Mouse (Mus musculus) spleen, adult 2 months (tissue): Measurements from ENCODE around the gene Fndc3b. TPM values are rescaled to one million over a fixed set of nuclear protein-coding genes. Genes with fewer than 3 reads are reported as not detected.
A peak's percentile ranks its signal among the peaks of the same experiment; 100 is the strongest.

Experiments
- DNase-seq, 2 experiments: peaks; one replicate each; pipeline versions ENCODE4 v3.0.0 to v3.0.0-alpha.2; 2012 to 2021; ENCODE audit warnings: low spot score in 2 of 2, low read depth in 1 of 2
- H3K27ac ChIP-seq: fragments of 200-500 bp; 2 replicates; pipeline ENCODE4 v1.5.1; 2012; ENCODE audit warnings: low read length, inconsistent platforms; ENCODE audit not compliant: insufficient read depth
- H3K27me3 ChIP-seq: fragments of 200-500 bp; 2 replicates; pipeline ENCODE4 v1.6.1; 2012; ENCODE audit warnings: mild to moderate bottlenecking, moderate library complexity, low read length, inconsistent platforms; ENCODE audit not compliant: control insufficient read depth, insufficient read depth
- H3K36me3 ChIP-seq: fragments of 200-500 bp; 2 replicates; pipeline ENCODE4 v1.6.1; 2012; ENCODE audit warnings: mild to moderate bottlenecking, low read length, inconsistent platforms; ENCODE audit not compliant: control insufficient read depth, insufficient read depth
- H3K4me1 ChIP-seq: fragments of 200-500 bp; 2 replicates; pipeline ENCODE4 v1.6.1; 2011; ENCODE audit warnings: inconsistent platforms; ENCODE audit not compliant: control insufficient read depth, insufficient read depth, insufficient read length
- H3K4me3 ChIP-seq: fragments of 200-500 bp; 2 replicates; pipeline ENCODE4 v1.5.1; 2011; ENCODE audit warnings: mild to moderate bottlenecking, inconsistent platforms; ENCODE audit not compliant: insufficient read depth, insufficient read length; ENCODE audit errors: extremely low read depth
- CTCF ChIP-seq: fragments of 200-500 bp; IDR thresholded peaks from 2 replicates; pipeline ENCODE4 v1.5.1; 2011; ENCODE audit warnings: mild to moderate bottlenecking, inconsistent platforms; ENCODE audit not compliant: insufficient read depth, insufficient read length, insufficient replicate concordance; ENCODE audit errors: extremely low read depth
- POLR2A ChIP-seq: fragments of 200-500 bp; IDR thresholded peaks from 2 replicates; pipeline ENCODE4 v1.6.1; 2011; ENCODE audit warnings: low read depth, low read length, inconsistent platforms
- WGBS: fragments of 180-500 bp; shearing (Covaris S2); methylation state at CpG from one replicate; pipeline ENCODE4 v1.1.7; 2018; 5-methylcytosine and 5-hydroxymethylcytosine counted together
- polyA plus RNA-seq: library from polyadenylated mRNA; depleted of rRNA; stranded (reverse); fragments of >200 nt; gene quantifications from 2 replicates; pipeline ENCODE4 v1.2.3, GENCODE M21; 2012

Fndc3b gene
- polyA plus RNA-seq, 1 experiment = 3.8 TPM

DNA sequence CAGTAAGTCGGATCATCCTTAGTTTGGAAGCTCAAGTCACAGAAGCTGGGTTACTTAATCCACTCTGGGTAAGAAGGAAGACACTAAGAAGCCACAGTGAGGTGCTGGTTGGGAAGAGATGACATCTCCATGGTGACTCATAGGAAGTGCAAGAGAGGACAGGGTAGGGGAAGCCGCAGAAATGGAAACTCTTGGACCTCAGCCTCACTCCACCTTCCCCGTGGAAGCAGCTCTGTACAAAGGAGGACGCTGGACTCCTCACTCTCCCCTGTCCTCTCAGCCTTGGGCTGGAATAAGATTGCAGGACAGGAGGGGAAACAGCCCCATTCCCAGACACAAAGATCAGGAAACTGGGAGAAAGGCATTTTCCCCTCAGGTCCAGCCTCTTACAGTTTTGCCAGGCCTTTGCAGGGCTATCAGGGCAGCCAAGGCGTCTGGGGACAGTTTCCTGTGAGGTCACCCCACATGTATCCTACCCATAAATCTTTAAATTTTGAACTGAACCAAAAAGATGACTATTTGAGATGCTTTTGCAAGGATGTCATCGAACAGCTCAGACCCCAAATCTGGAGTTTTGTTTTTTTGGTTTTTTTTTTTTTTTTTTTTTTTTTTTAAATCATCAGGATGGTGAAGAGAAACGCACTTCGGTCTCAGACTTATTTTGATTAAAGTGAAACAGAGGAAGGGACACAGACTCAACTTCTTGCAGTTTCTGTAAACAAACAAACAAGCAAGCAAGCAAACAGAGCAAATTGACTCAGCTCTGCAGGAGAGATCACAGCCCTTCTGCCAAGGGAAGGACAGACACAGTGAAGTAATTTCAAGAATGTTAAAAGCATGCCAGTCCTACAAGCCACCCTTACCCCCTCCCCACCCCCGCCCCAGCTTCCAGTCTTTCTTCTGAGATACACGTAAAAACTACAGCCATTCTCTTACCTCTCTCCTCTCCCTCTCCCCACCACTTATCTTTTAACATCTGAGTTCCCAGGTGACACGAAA is 126.2 kb downstream of the Fndc3b start:
- no peak overlapping the region for H3K4me3 ChIP-seq
- DNase-seq = no peak
- no peak overlapping the region for H3K27ac ChIP-seq
- H3K36me3 ChIP-seq = no peaks in the 10 kb centered on the region
- H3K4me1 ChIP-seq = no peaks in the 10 kb centered on the region; the same call in 1 of the 2 replicates
- no peaks in the 10 kb centered on the region for H3K27me3 ChIP-seq
- 70% methylated on average over 11 of the region's 11 CpGs for WGBS
- TF ChIP-seq POLR2A = no peak
- TF ChIP-seq CTCF = no peak

DNA sequence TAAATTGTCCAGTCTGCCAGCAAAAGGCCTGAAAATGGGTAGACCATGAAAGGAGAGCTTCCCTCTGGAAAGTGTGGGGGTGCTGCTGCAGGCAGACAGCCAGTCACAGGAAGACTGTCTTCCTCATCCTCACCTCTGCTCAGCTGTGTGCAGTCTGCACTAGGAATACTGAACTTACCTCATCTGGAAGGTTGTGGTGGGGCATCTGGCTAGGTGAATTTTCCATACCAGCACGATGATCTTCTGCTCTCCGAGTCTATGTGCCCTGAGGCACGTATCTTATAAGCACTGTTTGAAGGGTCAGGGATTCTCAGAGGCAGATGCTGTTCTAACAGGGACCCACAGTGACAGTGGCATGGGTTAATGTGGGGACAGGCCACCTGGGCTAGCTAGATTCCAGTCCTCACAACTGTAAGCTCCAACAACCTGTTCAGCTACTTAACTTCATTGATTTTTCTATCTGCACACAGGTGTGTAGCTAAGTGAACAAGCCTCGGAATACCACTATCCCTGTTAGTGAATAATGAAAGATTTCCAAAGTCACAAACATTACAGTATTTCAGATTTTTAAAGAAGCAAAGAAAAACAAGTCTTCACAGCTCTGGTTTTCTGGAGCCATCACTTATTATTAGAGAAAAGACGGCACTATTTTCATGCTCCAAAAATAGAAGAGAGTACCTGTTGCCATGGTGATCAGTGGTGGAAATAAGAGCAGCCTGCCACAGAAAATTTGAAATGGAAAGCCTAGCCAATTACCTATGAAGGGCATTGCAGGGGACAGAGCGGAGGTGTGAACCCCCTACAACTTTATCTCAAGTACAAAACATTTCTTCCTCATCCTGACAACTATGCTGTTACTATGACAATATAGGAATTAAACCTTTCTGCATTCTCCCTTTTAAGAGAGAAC is 128.9 kb downstream of the Fndc3b start:
- TF ChIP-seq POLR2A (no peak), CTCF (no peak)
- WGBS = 87% methylated on average over 6 of the region's 6 CpGs

DNA sequence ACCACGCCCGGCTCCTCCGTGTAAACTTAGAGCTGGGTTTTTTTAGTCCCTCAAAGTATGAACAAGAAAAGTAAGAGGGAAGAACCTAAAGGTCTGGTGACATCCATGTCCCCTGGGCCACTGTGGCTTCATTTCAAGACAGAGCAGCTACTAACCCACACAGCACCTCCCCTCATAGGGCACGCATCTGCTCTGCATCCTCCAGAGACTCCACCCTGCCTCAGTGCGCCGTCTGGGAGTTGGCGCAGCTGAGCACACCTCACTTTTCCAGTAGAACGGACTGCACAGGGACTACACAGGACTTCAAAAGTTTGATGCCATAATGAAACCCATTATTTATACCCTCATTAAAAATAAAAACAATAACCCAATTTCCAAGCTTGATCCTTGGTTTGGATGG is 130.2 kb downstream of the Fndc3b start:
- Histone ChIP-seq H3K36me3 (no peaks in the 10 kb centered on the region), H3K27ac (no peak overlapping the region), H3K27me3 (no peaks in the 10 kb centered on the region), H3K4me3 (no peak overlapping the region), H3K4me1 (peaks cover 12% of the 10 kb centered on the region)
- no peak for DNase-seq
- no peak for TF ChIP-seq POLR2A
- no peak for TF ChIP-seq CTCF
- WGBS = 74% methylated on average over 8 of the region's 8 CpGs

More for the DNA sequence above, 128.9 kb downstream of the Fndc3b start:
- peaks cover 9% of the 10 kb centered on the region for H3K4me1 ChIP-seq
- no peak overlapping the region for H3K4me3 ChIP-seq
- DNase-seq = no peak
- H3K27me3 ChIP-seq = no peaks in the 10 kb centered on the region
- no peaks in the 10 kb centered on the region for H3K36me3 ChIP-seq
- no peak overlapping the region for H3K27ac ChIP-seq

DNA sequence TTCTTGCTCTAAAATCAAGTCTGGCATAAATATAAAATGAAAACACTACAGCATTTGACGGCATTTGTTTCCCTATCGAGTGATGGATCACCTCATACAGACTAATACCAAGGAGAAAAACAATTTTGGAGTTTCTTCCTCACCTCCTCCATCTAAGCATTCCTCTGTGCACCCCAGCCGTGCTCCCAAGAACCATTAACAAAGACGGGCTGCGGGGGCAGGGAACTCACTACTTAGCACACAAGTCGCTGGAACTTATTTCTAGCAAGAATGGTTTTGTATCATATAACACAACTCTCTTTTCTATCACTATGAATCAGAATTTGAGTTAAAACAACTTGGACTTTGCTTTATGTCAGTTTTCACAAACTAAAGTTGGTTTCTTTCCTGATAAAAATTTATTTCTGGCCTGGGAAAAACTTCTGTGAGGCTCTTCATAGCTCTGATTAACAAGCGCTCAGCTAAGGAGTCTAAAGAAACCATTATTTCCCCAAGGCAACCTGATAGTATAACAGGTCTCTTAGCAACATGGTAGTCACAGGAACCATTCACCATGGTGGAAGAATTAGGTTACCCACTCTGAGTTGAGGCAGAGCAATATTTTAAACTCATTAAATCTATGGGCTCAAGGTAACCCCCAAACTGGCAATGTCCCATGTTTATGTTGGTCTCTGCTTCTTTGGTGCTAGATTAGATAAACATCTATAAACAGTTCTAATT is 131.1 kb downstream of the Fndc3b start:
- Histone ChIP-seq H3K4me1 (peaks cover 12% of the 10 kb centered on the region), H3K27ac (no peak overlapping the region), H3K36me3 (no peaks in the 10 kb centered on the region), H3K4me3 (no peak overlapping the region), H3K27me3 (no peaks in the 10 kb centered on the region)
- WGBS = 88% methylated on average over 7 of the region's 7 CpGs
- TF ChIP-seq POLR2A (no peak), CTCF (no peak)
- DNase-seq = no peak

DNA sequence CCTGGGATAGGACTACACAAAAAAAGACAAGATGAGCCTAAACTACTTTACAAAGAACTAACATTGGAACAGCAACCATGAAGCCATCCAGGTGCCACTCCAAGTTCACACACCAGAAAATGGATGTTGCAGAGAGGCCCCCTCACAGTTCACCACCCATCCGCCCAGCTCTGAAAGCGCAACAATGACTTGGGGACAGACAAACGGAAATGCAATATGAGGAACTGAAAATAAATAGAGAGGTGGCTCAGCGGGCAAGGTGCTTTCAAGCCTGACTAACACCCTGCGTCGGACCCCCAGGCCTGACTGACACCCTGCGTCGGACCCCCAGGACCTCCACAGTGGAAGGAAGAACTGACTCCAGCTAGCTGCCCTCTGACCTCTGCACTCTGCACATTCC is 131.9 kb downstream of the Fndc3b start:
- peaks cover 12% of the 10 kb centered on the region for H3K4me1 ChIP-seq
- H3K4me3 ChIP-seq = peak overlapping the region; percentile 14; the same call in 1 of the 2 replicates
- no peak overlapping the region; the same call in 1 of the 2 replicates for H3K27ac ChIP-seq
- no peaks in the 10 kb centered on the region for H3K36me3 ChIP-seq
- 26% methylated on average over 8 of the region's 8 CpGs for WGBS
- DNase-seq = peak; percentile 18 to 45
- H3K27me3 ChIP-seq = no peaks in the 10 kb centered on the region
- TF ChIP-seq CTCF = no peak
- no peak for TF ChIP-seq POLR2A

DNA sequence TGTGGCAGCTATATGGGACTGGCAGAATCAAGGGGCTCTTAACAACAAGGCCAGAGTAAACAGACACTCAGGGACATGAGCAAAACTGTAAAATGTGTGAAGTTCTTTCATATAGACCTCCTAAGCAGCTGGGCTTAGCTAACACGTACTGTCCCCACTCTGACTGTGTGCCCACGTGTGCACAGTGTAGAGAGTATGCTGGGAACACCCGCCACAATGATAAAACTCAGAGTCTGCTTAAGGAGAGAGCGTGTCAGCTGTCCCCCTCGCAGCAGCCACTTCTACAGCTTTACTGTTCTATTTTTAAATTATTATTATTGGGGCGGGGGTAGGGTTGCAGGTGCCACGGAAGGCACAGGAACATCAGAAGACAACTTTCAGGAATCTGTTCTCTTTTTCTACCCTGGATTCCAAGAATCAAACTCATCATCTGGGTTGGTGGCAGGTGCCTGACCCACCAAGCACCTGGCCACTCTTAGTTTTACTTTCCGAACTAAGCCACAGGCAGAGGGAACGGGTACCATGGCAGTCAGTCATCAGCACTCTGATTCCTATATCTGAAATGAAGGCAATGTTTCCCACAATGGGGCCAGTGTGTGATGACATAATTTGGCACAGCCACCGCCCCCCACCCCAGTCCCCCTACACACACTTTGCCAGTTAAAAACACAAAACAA is 133.6 kb downstream of the Fndc3b start:
- Histone ChIP-seq H3K36me3 (no peaks in the 10 kb centered on the region), H3K4me3 (no peak overlapping the region), H3K4me1 (peaks cover 12% of the 10 kb centered on the region), H3K27ac (no peak overlapping the region), H3K27me3 (no peaks in the 10 kb centered on the region)
- TF ChIP-seq POLR2A (no peak), CTCF (no peak)
- WGBS = 55% methylated on average over 10 of the region's 10 CpGs
- DNase-seq = no peak
